Mouse (Mus musculus) stomach, embryonic 16.5 days (tissue): Measurements from ENCODE around the gene Csdc2. TPM values are rescaled to one million over a fixed set of nuclear protein-coding genes. Genes with fewer than 3 reads are reported as not detected.

ENCODE experiments used
- ATAC-seq: fragments of 200-750 bp; cut with Nextera tagmentation; 2 replicates; pipeline ENCODE4 v1.8.0; 2017; ENCODE audit warnings: moderate number of reproducible peaks, moderate TSS enrichment; ENCODE audit not compliant: insufficient read depth, low FRiP score
- H3K27ac ChIP-seq: fragments of 300-500 bp; sonication (generic); 2 replicates; pipeline ENCODE4 v1.5.1; 2014; ENCODE audit warnings: low read length
- H3K27me3 ChIP-seq: fragments of 300-500 bp; sonication (generic); 2 replicates; pipeline ENCODE4 v1.6.1; 2014; ENCODE audit warnings: low read length, control low read depth, mixed read lengths; ENCODE audit not compliant: control insufficient read depth, insufficient read depth
- H3K36me3 ChIP-seq: fragments of 300-500 bp; sonication (generic); 2 replicates; pipeline ENCODE4 v1.6.1; 2014; ENCODE audit warnings: low read length; ENCODE audit not compliant: control insufficient read depth, insufficient read depth
- H3K4me1 ChIP-seq: fragments of 300-500 bp; sonication (generic); 2 replicates; pipeline ENCODE4 v1.6.1; 2014; ENCODE audit warnings: low read length, control low read depth, mixed read lengths; ENCODE audit not compliant: control insufficient read depth, insufficient read depth
- H3K4me2 ChIP-seq: fragments of 300-500 bp; sonication (generic); 2 replicates; pipeline ENCODE4 v1.6.1; 2014; ENCODE audit warnings: low read depth, low read length, mixed read lengths
- H3K4me3 ChIP-seq: fragments of 300-500 bp; sonication (generic); replicated peaks from 2 replicates; pipeline ENCODE4 v1.5.1; 2014; ENCODE audit warnings: mild to moderate bottlenecking, low read length
- H3K9ac ChIP-seq: fragments of 300-500 bp; sonication (generic); 2 replicates; pipeline ENCODE4 v1.6.1; 2014; ENCODE audit warnings: low read length
- H3K9me3 ChIP-seq: fragments of 300-500 bp; sonication (generic); replicated peaks from 2 replicates; pipeline ENCODE4 v1.6.1; 2016; ENCODE audit warnings: low read length, control low read depth; ENCODE audit not compliant: control insufficient read depth
- WGBS: fragments of 180-500 bp; shearing (Covaris S2); extraction: QIAGEN DNeasy Blood & Tissue Kit; methylation state at CpG from one replicate; pipeline ENCODE4 v1.1.7; 2014; 5-methylcytosine and 5-hydroxymethylcytosine counted together
- polyA plus RNA-seq: library from polyadenylated mRNA; unstranded; fragments of >200 nt; fragmentation: Nextera tagmentation; extraction: Ambion mirVana; gene quantifications from 2 replicates; pipeline ENCODE4 v1.2.1, GENCODE M21; 2015

The Csdc2 gene
- polyA plus RNA-seq, 1 experiment from 2014 or later: 17.1 TPM

- no peak for ATAC-seq
- Histone ChIP-seq H3K27ac (no peak overlapping the region), H3K4me2 (no peak overlapping the region), H3K36me3 (0 out of 2 replicates have a peak, but pooled peaks cover 4% of the 10 kb centered on the region), H3K4me3 (no peak overlapping the region), H3K27me3 (no peaks in the 10 kb centered on the region), H3K9me3 (no peaks in the 10 kb centered on the region), H3K9ac (no peak overlapping the region), H3K4me1 (no peaks in the 10 kb centered on the region)
- 65% methylated on average over 8 of the region's 8 CpGs for WGBS
Observed at GRCm38 (mm10) chr15:81956457-81956856, 19.9 kb downstream of the Csdc2 start.

- Histone ChIP-seq H3K27me3 (no peaks in the 10 kb centered on the region), H3K27ac (no peak overlapping the region), H3K36me3 (0 out of 2 replicates have a peak, but pooled peaks cover 4% of the 10 kb centered on the region), H3K9ac (no peak overlapping the region), H3K9me3 (no peaks in the 10 kb centered on the region), H3K4me1 (no peaks in the 10 kb centered on the region), H3K4me2 (no peak overlapping the region), H3K4me3 (no peak overlapping the region)
- ATAC-seq: no peak
- 80% methylated on average over 11 of the region's 11 CpGs for WGBS
Observed at GRCm38 (mm10) chr15:81957598-81957997, 21.0 kb downstream of the Csdc2 start.

GRCm38 (mm10) chr15:81958906-81959305 lies 22.3 kb downstream of the Csdc2 start:
- WGBS: 86% methylated on average over 3 of the region's 3 CpGs
- no peak for ATAC-seq

GRCm38 (mm10) chr15:81960171-81961077 lies 23.9 kb downstream of the Csdc2 start, which contains the start of gene Pmm1:
Gene Pmm1 (minus strand): TSS chr15:81960930.
- H3K4me3 ChIP-seq: peak within 1 kb of the TSS; percentile 76
- peak within 1 kb of the TSS; percentile 83 for H3K9ac ChIP-seq
- peak within 1 kb of the TSS; percentile 100 for H3K4me2 ChIP-seq
- H3K27me3 ChIP-seq: no peaks in the 10 kb centered on the region
- peak within 1 kb of the TSS; percentile 87 for H3K27ac ChIP-seq
- under 1% methylated on average over 76 of the region's 77 CpGs for WGBS
- no peaks in the 10 kb centered on the region for H3K4me1 ChIP-seq
- peak; percentile 98 for ATAC-seq
- H3K9me3 ChIP-seq: no peaks in the 10 kb centered on the region
- no peaks in the 10 kb centered on the region for H3K36me3 ChIP-seq

More at GRCm38 (mm10) chr15:81958906-81959305, 22.3 kb downstream of the Csdc2 start:
- H3K9ac ChIP-seq: 0 out of 2 replicates have a peak overlapping the region, but pooled peaks have one; percentile 0
- H3K9me3 ChIP-seq: no peaks in the 10 kb centered on the region
- H3K4me2 ChIP-seq: no peak overlapping the region
- H3K4me1 ChIP-seq: no peaks in the 10 kb centered on the region
- H3K36me3 ChIP-seq: 0 out of 2 replicates have a peak, but pooled peaks cover 4% of the 10 kb centered on the region
- no peak overlapping the region for H3K4me3 ChIP-seq
- H3K27me3 ChIP-seq: no peaks in the 10 kb centered on the region
- no peak overlapping the region for H3K27ac ChIP-seq

GRCm38 (mm10) chr15:81961078-81961451 lies 24.5 kb downstream of the Csdc2 start:
- no peak for ATAC-seq
- Histone ChIP-seq H3K9me3 (no peaks in the 10 kb centered on the region), H3K4me3 (peak overlapping the region; percentile 76), H3K4me1 (no peaks in the 10 kb centered on the region), H3K4me2 (peak overlapping the region; percentile 100), H3K9ac (peak overlapping the region; percentile 43; the same call in 1 of the 2 replicates), H3K27ac (no peak overlapping the region), H3K36me3 (no peaks in the 10 kb centered on the region), H3K27me3 (no peaks in the 10 kb centered on the region)
- WGBS: under 1% methylated on average over 8 of the region's 8 CpGs

GRCm38 (mm10) chr15:81964262-81964661 lies 27.7 kb downstream of the Csdc2 start:
- 29% methylated on average over 1 of the region's 1 CpGs for WGBS
- H3K36me3 ChIP-seq: no peaks in the 10 kb centered on the region
- ATAC-seq: no peak

GRCm38 (mm10) chr15:81964980-81965545 lies 28.5 kb downstream of the Csdc2 start:
- Histone ChIP-seq H3K27me3 (no peaks in the 10 kb centered on the region), H3K4me1 (no peaks in the 10 kb centered on the region), H3K9me3 (no peaks in the 10 kb centered on the region), H3K9ac (no peak overlapping the region), H3K4me3 (no peak overlapping the region), H3K4me2 (no peak overlapping the region), H3K36me3 (no peaks in the 10 kb centered on the region), H3K27ac (no peak overlapping the region)
- ATAC-seq: no peak
- WGBS: 55% methylated on average over 4 of the region's 4 CpGs

More at GRCm38 (mm10) chr15:81964262-81964661, 27.7 kb downstream of the Csdc2 start:
- H3K27ac ChIP-seq: no peak overlapping the region
- H3K4me2 ChIP-seq: no peak overlapping the region
- H3K9me3 ChIP-seq: no peaks in the 10 kb centered on the region
- no peak overlapping the region for H3K9ac ChIP-seq
- no peaks in the 10 kb centered on the region for H3K4me1 ChIP-seq
- no peaks in the 10 kb centered on the region for H3K27me3 ChIP-seq
- no peak overlapping the region for H3K4me3 ChIP-seq

- H3K36me3 ChIP-seq: no peaks in the 10 kb centered on the region
- H3K27me3 ChIP-seq: no peaks in the 10 kb centered on the region
- no peak overlapping the region for H3K4me2 ChIP-seq
- H3K27ac ChIP-seq: no peak overlapping the region
- H3K4me3 ChIP-seq: no peak overlapping the region
- no peaks in the 10 kb centered on the region for H3K9me3 ChIP-seq
- no peaks in the 10 kb centered on the region for H3K4me1 ChIP-seq
- no peak overlapping the region for H3K9ac ChIP-seq
- 74% methylated on average over 13 of the region's 14 CpGs for WGBS
- no peak for ATAC-seq
Observed at GRCm38 (mm10) chr15:81966062-81966829, 29.7 kb downstream of the Csdc2 start.
